In genomic region chr17:12168536-12168935, GRCm38 (mm10) we compare ENCODE assay signal across 8 mouse cellular contexts. TPM values are rescaled to one million over a fixed set of nuclear protein-coding genes. Genes with fewer than 3 reads are reported as not detected.
DNase-seq lines count a peak whose midpoint lies in the region; ATAC-seq and TF ChIP-seq lines count a peak whose summit lies in the region.

No protein-coding gene starts in this region.

- 27% methylated on average over 10 of the region's 10 CpGs for WGBS in liver, adult 2 months
- WGBS in liver, embryonic 11.5 days: 67% methylated on average over 10 of the region's 10 CpGs
- 39% methylated on average over 10 of the region's 10 CpGs for WGBS in heart, embryonic 14.5 days
- WGBS in liver, embryonic 16.5 days (ENCODE audit: insufficient replicate concordance): 70% methylated on average over 10 of the region's 10 CpGs

- H3K27ac ChIP-seq in liver, adult 2 months (replicated peaks; ENCODE audit: insufficient read depth, low read depth, low read length): no peak overlapping the region
- no peak overlapping the region for H3K27ac ChIP-seq in liver, embryonic 11.5 days (ENCODE audit: low read depth, low read length)
- peak overlapping the region; percentile 15; the same call in 1 of the 2 replicates for H3K27ac ChIP-seq in embryonic fibroblast, embryonic 13.5 days (ENCODE audit: insufficient read depth, low read length)
- H3K27ac ChIP-seq in heart, embryonic 14.5 days (replicated peaks in 1 of 2; ENCODE audit: control insufficient read depth in 1 of 2, insufficient read depth in 1 of 2, low read depth in 2 of 2, low read length in 2 of 2): peak overlapping the region; percentile 17 to 29; a peak in 3 of 4 replicates
- H3K27ac ChIP-seq in liver, embryonic 16.5 days (ENCODE audit: low read length): peak overlapping the region; percentile 40; the same call in 1 of the 2 replicates

- no peak overlapping the region for H3K9ac ChIP-seq in liver, adult 2 months (ENCODE audit: low read depth, low read length)
- H3K9ac ChIP-seq in liver, embryonic 11.5 days (ENCODE audit: low read depth, low read length): no peak overlapping the region
- no peak overlapping the region for H3K9ac ChIP-seq in heart, embryonic 14.5 days (ENCODE audit: low read length)
- H3K9ac ChIP-seq in liver, embryonic 16.5 days (ENCODE audit: low read depth, low read length): no peak overlapping the region

- TF ChIP-seq CTCF in liver, adult 2 months (IDR thresholded peaks at IDR 0.05; ENCODE audit: low read depth, low read length): no peak
- no peak for TF ChIP-seq CTCF in embryonic fibroblast, embryonic 13.5 days (IDR thresholded peaks at IDR 0.05; ENCODE audit: borderline replicate concordance, insufficient read depth, low read length)

- TF ChIP-seq POLR2A in liver, adult 2 months (IDR thresholded peaks at IDR 0.05; ENCODE audit: extremely low read depth, insufficient read depth, low read length): no peak
- no peak for TF ChIP-seq POLR2A in embryonic fibroblast, embryonic 13.5 days (IDR thresholded peaks at IDR 0.05; ENCODE audit: low read depth, low read length)

- H3K36me3 ChIP-seq in liver, adult 2 months (ENCODE audit: control insufficient read depth, insufficient read depth, low read length): no peaks in the 10 kb centered on the region
- H3K36me3 ChIP-seq in liver, embryonic 11.5 days (ENCODE audit: control insufficient read depth, insufficient read depth, low read length): no peaks in the 10 kb centered on the region
- no peaks in the 10 kb centered on the region for H3K36me3 ChIP-seq in heart, embryonic 14.5 days (ENCODE audit: control insufficient read depth, insufficient read depth, low read length)
- H3K36me3 ChIP-seq in liver, embryonic 16.5 days (ENCODE audit: control insufficient read depth, insufficient read depth): no peaks in the 10 kb centered on the region; the same call in 1 of the 2 replicates

- no peaks in the 10 kb centered on the region for H3K4me1 ChIP-seq in liver, adult 2 months (ENCODE audit: control insufficient read depth, insufficient read depth, low read length)
- H3K4me1 ChIP-seq in liver, embryonic 11.5 days (replicated peaks; ENCODE audit: control insufficient read depth, insufficient read depth, low read length): peaks cover 38% of the 10 kb centered on the region
- H3K4me1 ChIP-seq in embryonic fibroblast, embryonic 13.5 days (ENCODE audit: control insufficient read depth, insufficient read depth, low read length): 0 out of 2 replicates have a peak, but pooled peaks cover 3% of the 10 kb centered on the region
- H3K4me1 ChIP-seq in heart, embryonic 14.5 days (ENCODE audit: control insufficient read depth in 2 of 2, insufficient read depth in 2 of 2, low read length in 2 of 2): peaks cover 19 to 27% of the 10 kb centered on the region in 2 experiments
- peaks cover 29% of the 10 kb centered on the region for H3K4me1 ChIP-seq in liver, embryonic 16.5 days (ENCODE audit: control insufficient read depth, low read depth, low read length)

- peak; percentile 52 for DNase-seq in liver, adult 2 months (ENCODE audit: extremely low read depth, low read depth, low spot score)
- DNase-seq in liver, embryonic 11.5 days (ENCODE audit: low spot score): no peak
- DNase-seq in kidney, postnatal 36 days: peak; percentile 39 to 44
- DNase-seq in right cerebral cortex, postnatal 25 days: peak; percentile 31

- H3K4me2 ChIP-seq in liver, embryonic 11.5 days: no peak overlapping the region
- H3K4me2 ChIP-seq in heart, embryonic 14.5 days (ENCODE audit: low read length): no peak overlapping the region
- no peak overlapping the region for H3K4me2 ChIP-seq in liver, embryonic 16.5 days (ENCODE audit: low read depth, low read length)

- no peaks in the 10 kb centered on the region for H3K27me3 ChIP-seq in liver, adult 2 months (ENCODE audit: control insufficient read depth, insufficient read depth, low read length)
- H3K27me3 ChIP-seq in liver, embryonic 11.5 days (replicated peaks; ENCODE audit: control insufficient read depth, insufficient read depth, low read length): no peaks in the 10 kb centered on the region
- H3K27me3 ChIP-seq in heart, embryonic 14.5 days (ENCODE audit: control insufficient read depth, insufficient read depth, low read length): no peaks in the 10 kb centered on the region
- H3K27me3 ChIP-seq in liver, embryonic 16.5 days (ENCODE audit: control insufficient read depth, insufficient read depth, low read depth, low read length): no peaks in the 10 kb centered on the region

- H3K79me2 ChIP-seq in liver, adult 2 months (ENCODE audit: control insufficient read depth, insufficient read depth, low read length): no peaks in the 10 kb centered on the region

- no peaks in the 10 kb centered on the region for H3K9me3 ChIP-seq in liver, embryonic 11.5 days (ENCODE audit: control insufficient read depth, low read length)
- H3K9me3 ChIP-seq in heart, embryonic 14.5 days (ENCODE audit: control insufficient read depth, low read length): no peaks in the 10 kb centered on the region
- H3K9me3 ChIP-seq in liver, embryonic 16.5 days (replicated peaks; ENCODE audit: control insufficient read depth, low read length): no peaks in the 10 kb centered on the region

- ATAC-seq in liver, embryonic 11.5 days (replicated peaks; ENCODE audit: low FRiP score): no peak
- ATAC-seq in heart, embryonic 14.5 days (ENCODE audit: insufficient number of reproducible peaks, insufficient read depth, low FRiP score, low read depth): no peak
- ATAC-seq in liver, embryonic 16.5 days (ENCODE audit: low read depth): no peak
- no peak for ATAC-seq in inflammation-experienced regulatory T-cells, adult 6 months

- no peak overlapping the region for H3K4me3 ChIP-seq in liver, adult 2 months (ENCODE audit: insufficient read depth, low read depth, low read length)
- no peak overlapping the region for H3K4me3 ChIP-seq in liver, embryonic 11.5 days (ENCODE audit: low read depth, low read length)
- H3K4me3 ChIP-seq in embryonic fibroblast, embryonic 13.5 days (ENCODE audit: insufficient read depth, low read length): no peak overlapping the region
- H3K4me3 ChIP-seq in heart, embryonic 14.5 days (ENCODE audit: control insufficient read depth in 1 of 2, insufficient read depth in 1 of 2, low read depth in 1 of 2, low read length in 2 of 2): no peak overlapping the region
- H3K4me3 ChIP-seq in liver, embryonic 16.5 days (ENCODE audit: low read depth, low read length): no peak overlapping the region

RNA-seq across cellular contexts. Expression of gene Agpat4, which starts 50.0 kb away (rescaled TPM):
- 1.0 and 1.2 TPM in 2 replicates for total RNA-seq in liver, adult 2 months (2014; rRNA removed)
- 0.60 and 1.0 TPM in 2 replicates for polyA plus RNA-seq in liver, adult 2 months (2012; rRNA removed)
- polyA plus RNA-seq in liver, embryonic 11.5 days (2014; fragmentation: Nextera tagmentation; extraction: Ambion mirVana): 28.6 and 30.4 TPM in 2 replicates
- 34.4 and 37.0 TPM in 2 replicates for polyA plus RNA-seq in embryonic fibroblast, embryonic 13.5 days (2011; ENCODE audit: insufficient read length, low read depth, missing spikeins)
- 9.2 and 11.0 TPM in 2 replicates for polyA plus RNA-seq in heart, embryonic 14.5 days (2014; fragmentation: Nextera tagmentation; extraction: Ambion mirVana)
- 27.2 and 27.8 TPM in 2 replicates for polyA plus RNA-seq in liver, embryonic 16.5 days (2015; fragmentation: Nextera tagmentation; extraction: Ambion mirVana)
- 10 to 100 TPM; 10.6 to 35.9 (median 14.9) TPM for polyA plus RNA-seq in inflammation-experienced regulatory T-cells, adult 6 months (2017; shearing (Covaris generic))

Comparison
In these comparisons a context has a peak if more than half of its experiments do, and no peak if none do; other contexts are left out.
1. H3K27ac ChIP-seq: peak in embryonic fibroblast, embryonic 13.5 days (single experiment), heart, embryonic 14.5 days (2 of 2) and liver, embryonic 16.5 days (single experiment); none in liver, adult 2 months (single experiment) and liver, embryonic 11.5 days (single experiment).